Mouse (Mus musculus) G1E (cell line): Measurements from ENCODE around the gene Nell1. TPM values are rescaled to one million over a fixed set of nuclear protein-coding genes. Genes with fewer than 3 reads are reported as not detected.

Source experiments
- ATAC-seq: 2 replicates; pipeline ENCODE4 v1.8.0; 2016; ENCODE audit warnings: mild to moderate bottlenecking; ENCODE audit not compliant: insufficient number of reproducible peaks, poor library complexity, low FRiP score, severe bottlenecking; ENCODE audit errors: extremely low read depth
- DNase-seq: peaks from one replicate; pipeline ENCODE4 v3.0.0; 2012; ENCODE audit warnings: low spot score
- H3K27me3 ChIP-seq: 2 replicates; pipeline ENCODE4 v1.6.1; 2012; ENCODE audit warnings: mild to moderate bottlenecking, low read length, inconsistent platforms; ENCODE audit not compliant: insufficient read depth
- H3K36me3 ChIP-seq: replicated peaks from 2 replicates; pipeline ENCODE3; 2012; ENCODE audit warnings: mild to moderate bottlenecking, inconsistent platforms
- H3K4me1 ChIP-seq: 2 replicates; pipeline ENCODE4 v1.6.1; 2012; ENCODE audit warnings: low read depth, low read length, inconsistent platforms, mixed read lengths; ENCODE audit not compliant: insufficient read depth
- H3K4me3 ChIP-seq: 2 replicates; pipeline ENCODE4 v1.5.1; 2012; ENCODE audit warnings: low read depth, mild to moderate bottlenecking, inconsistent platforms, low read length, moderate library complexity, mixed read lengths
- H3K9me3 ChIP-seq: replicated peaks from 2 replicates; pipeline ENCODE4 v1.6.1; 2012; ENCODE audit warnings: inconsistent platforms
- CTCF ChIP-seq: IDR thresholded peaks from 2 replicates; pipeline ENCODE4 v1.5.1; 2012; ENCODE audit warnings: low read depth, low read length, inconsistent platforms, mixed read lengths
- GATA1 ChIP-seq: IDR thresholded peaks from 2 replicates; pipeline ENCODE4 v1.6.1; 2012; ENCODE audit warnings: borderline replicate concordance, low read length, inconsistent platforms, mixed read lengths
- GATA2 ChIP-seq: IDR thresholded peaks from 2 replicates; pipeline ENCODE4 v1.6.1; 2012; ENCODE audit warnings: low read depth, low read length, inconsistent platforms, borderline replicate concordance
- POLR2AphosphoS5 ChIP-seq: IDR thresholded peaks from 2 replicates; pipeline ENCODE4 v1.6.1; 2012; ENCODE audit warnings: low read depth, low read length, inconsistent platforms; ENCODE audit not compliant: insufficient replicate concordance
- TAL1 ChIP-seq: conservative IDR thresholded peaks from 2 replicates; pipeline ENCODE4 v1.6.1; 2012; ENCODE audit warnings: low read depth, low read length, inconsistent platforms, mixed read lengths
- polyA plus RNA-seq: library from polyadenylated mRNA; stranded (reverse); fragments of >175 nt; gene quantifications from 2 replicates; pipeline ENCODE4 v1.2.3, GENCODE M21; 2012
- total RNA-seq, 2 experiments: library from RNA; stranded (forward) in 1 of 2; stranded (reverse) in 1 of 2; fragments of 200-1000 nt in 1 of 2; fragments of >200 nt in 1 of 2; fragmentation: Nextera tagmentation in 1 of 2; gene quantifications; 2 replicates each; pipeline ENCODE4 v1.2.3; 2014 to 2017

Gene Nell1
- total and polyA plus RNA-seq, 3 experiments, result 0.05 TPM; not detected in 2

DNA sequence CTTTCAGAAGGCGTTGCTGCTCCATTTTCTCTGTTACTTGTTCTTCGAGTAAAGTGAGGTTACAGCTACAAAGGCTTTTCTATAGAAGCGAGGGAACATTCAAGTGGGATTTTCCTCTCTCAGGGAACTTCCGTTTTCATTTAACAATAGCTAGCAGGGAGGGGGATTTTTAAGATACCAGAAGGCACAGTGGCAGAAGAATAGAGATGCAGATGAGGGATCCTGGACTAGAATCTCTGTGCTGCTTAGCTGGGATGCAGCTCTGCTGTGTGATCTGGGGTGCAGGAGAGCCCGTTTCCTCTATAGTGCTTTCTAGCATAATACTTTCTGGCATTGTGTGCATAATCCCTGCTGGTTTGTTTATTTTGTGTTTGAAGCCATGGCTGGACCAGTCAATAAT is 568.7 kb downstream of the Nell1 start:
- H3K27me3 ChIP-seq, result no peaks in the 10 kb centered on the region
- H3K4me3 ChIP-seq, result no peak overlapping the region
- H3K9me3 ChIP-seq, result peaks cover 22% of the 10 kb centered on the region
- no peak for TF ChIP-seq CTCF
- no peak for TF ChIP-seq GATA1
- TF ChIP-seq POLR2AphosphoS5, result no peak
- no peak for TF ChIP-seq GATA2
- no peak for TF ChIP-seq TAL1
- DNase-seq (no peak), ATAC-seq (no peak)
- H3K36me3 ChIP-seq, result no peaks in the 10 kb centered on the region
- H3K4me1 ChIP-seq, result no peaks in the 10 kb centered on the region

DNA sequence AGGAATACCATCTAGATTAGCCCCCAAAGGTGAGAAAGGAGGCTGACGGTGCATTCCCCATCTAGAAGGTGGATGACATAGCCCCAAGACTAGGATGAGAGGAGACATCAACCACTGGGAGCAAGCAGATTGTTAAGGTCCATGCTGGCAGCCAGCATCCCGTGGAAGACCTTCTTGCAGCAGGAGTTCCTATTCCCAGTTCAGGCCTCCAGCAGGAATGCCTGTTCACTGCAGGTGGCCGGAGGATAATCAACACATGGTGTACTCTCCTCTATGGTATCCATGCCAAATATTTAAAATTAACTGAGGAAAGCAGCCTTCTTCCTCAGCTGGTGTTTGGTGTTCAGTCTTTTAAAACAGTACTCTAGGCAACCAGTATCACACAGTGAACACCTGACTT is 574.9 kb downstream of the Nell1 start:
- no peak for DNase-seq
- TF ChIP-seq TAL1 (no peak), GATA2 (no peak), POLR2AphosphoS5 (no peak), CTCF (no peak), GATA1 (no peak)
- H3K4me3 ChIP-seq, result no peak overlapping the region
- no peaks in the 10 kb centered on the region for H3K4me1 ChIP-seq
- no peaks in the 10 kb centered on the region for H3K36me3 ChIP-seq
- H3K27me3 ChIP-seq, result no peaks in the 10 kb centered on the region
- H3K9me3 ChIP-seq, result peaks cover 6% of the 10 kb centered on the region
- no peak for ATAC-seq

DNA sequence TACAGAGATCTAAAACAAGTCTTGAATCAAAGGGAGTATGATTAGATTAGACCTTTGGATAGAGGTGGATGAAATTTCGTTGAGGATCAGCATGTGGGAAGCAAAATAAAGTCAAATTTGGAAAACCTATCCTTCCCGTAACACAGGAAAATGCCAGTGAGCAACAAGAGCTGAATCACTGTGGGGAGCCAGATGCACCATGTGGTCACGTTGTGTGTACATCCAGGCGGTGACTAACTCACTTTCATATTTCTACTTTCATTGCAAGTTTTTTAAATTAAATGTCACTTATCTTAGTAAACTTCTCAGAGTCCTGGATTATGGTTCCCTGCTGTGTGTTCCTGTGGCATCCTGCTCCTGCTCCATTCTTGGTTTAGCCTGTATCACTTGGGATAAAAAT is 576.8 kb downstream of the Nell1 start:
- no peak overlapping the region for H3K4me3 ChIP-seq

DNA sequence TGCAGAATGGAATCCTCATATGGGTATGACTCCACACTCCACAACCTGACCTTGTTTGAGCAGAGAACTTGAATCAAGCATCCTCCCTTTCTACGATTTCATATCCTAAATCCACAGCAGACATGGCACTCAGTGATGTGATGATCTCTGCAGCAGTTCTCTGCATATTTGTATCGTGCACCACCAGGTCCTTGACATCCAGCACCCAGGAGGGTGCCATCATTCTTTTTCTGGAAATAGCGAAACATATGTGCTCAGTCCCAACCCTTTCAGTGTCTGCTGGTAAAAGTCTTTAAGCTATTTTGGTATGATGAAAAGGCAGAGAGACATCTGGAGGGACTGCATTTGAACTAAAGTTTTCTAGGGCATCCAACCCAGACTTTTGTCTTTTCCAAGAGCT is 588.0 kb downstream of the Nell1 start:
- DNase-seq (no peak), ATAC-seq (no peak)
- TF ChIP-seq POLR2AphosphoS5, result no peak
- TF ChIP-seq GATA2, result no peak
- no peak for TF ChIP-seq TAL1
- TF ChIP-seq CTCF, result no peak
- TF ChIP-seq GATA1, result no peak
- no peak overlapping the region for H3K4me3 ChIP-seq
- no peaks in the 10 kb centered on the region for H3K4me1 ChIP-seq
- H3K27me3 ChIP-seq, result no peaks in the 10 kb centered on the region
- no peaks in the 10 kb centered on the region for H3K36me3 ChIP-seq
- H3K9me3 ChIP-seq, result peaks cover 11% of the 10 kb centered on the region

More for the DNA sequence above, 576.8 kb downstream of the Nell1 start:
- TF ChIP-seq POLR2AphosphoS5, result no peak
- no peak for TF ChIP-seq GATA2
- no peak for TF ChIP-seq CTCF
- TF ChIP-seq TAL1, result no peak
- TF ChIP-seq GATA1, result no peak
- Histone ChIP-seq H3K27me3 (no peaks in the 10 kb centered on the region), H3K4me1 (no peaks in the 10 kb centered on the region), H3K9me3 (peaks cover 7% of the 10 kb centered on the region), H3K36me3 (no peaks in the 10 kb centered on the region)
- DNase-seq (no peak), ATAC-seq (no peak)

DNA sequence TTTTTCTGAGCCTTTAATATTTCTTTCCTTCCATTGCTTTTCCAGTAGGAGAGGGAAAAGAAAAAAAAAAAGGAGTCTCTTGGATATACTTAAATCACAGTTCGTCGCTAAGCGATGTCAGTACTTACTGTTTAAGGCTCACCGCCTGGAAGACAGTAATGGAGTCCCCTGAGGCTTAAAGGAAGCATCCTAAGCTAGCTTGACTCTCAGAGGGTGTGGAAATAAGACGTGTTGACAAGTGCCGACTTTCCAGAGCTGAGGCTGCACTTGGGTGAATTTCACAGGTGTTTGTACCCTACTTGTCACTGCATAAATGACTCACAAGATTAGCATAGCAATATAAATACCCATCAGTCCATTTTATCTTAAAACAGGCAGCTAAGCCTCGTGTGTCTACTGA is 599.2 kb downstream of the Nell1 start:
- peaks cover 4% of the 10 kb centered on the region; the same call in 1 of the 2 replicates for H3K9me3 ChIP-seq
- H3K36me3 ChIP-seq, result no peaks in the 10 kb centered on the region
- H3K27me3 ChIP-seq, result no peaks in the 10 kb centered on the region
- no peaks in the 10 kb centered on the region for H3K4me1 ChIP-seq
- H3K4me3 ChIP-seq, result no peak overlapping the region
- DNase-seq, result no peak
- no peak for ATAC-seq
- TF ChIP-seq POLR2AphosphoS5 (no peak), TAL1 (no peak), GATA2 (no peak), GATA1 (no peak), CTCF (no peak)

DNA sequence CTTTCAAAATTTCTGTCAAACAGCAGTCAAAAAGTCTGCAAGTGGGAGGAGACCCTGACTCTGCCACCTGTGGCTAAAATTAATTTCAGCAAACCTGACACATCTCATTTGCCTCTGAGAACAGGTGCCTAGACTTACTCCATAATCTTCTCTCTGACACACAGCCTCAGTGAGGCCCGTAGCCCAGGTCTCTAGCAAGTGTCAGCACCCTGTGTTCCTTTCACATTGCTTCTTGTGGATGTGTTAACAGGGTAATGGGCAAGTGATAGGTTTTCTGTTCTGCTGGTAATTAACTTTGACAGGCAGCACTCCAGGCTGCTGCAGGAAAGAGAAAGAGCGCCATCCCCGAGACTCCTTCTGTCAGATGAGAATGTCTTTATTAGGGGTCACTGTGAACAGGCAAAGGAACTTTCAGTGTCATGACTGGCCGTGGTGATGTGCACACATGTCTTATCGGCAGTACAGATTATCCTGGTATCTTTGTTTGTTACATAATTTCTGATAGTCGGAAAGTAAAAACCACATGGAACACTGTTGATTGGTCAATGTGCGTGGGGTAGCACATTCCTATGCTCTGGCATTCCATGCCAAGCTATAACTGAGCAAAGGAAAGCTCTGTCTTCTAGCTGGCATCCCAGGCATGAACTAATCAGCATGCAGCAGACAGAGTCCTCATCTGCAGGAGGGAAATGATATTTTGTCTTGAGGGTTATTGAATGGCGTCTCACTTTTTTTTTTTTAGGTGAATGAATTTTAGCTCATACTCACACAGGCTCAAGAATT is 614.2 kb downstream of the Nell1 start:
- Histone ChIP-seq H3K9me3 (peaks cover 8% of the 10 kb centered on the region), H3K4me3 (no peak overlapping the region), H3K4me1 (no peaks in the 10 kb centered on the region), H3K27me3 (no peaks in the 10 kb centered on the region), H3K36me3 (no peaks in the 10 kb centered on the region)
- ATAC-seq (no peak), DNase-seq (no peak)
- TF ChIP-seq CTCF, result no peak
- TF ChIP-seq TAL1, result no peak
- TF ChIP-seq GATA2, result no peak
- no peak for TF ChIP-seq GATA1
- TF ChIP-seq POLR2AphosphoS5, result no peak

DNA sequence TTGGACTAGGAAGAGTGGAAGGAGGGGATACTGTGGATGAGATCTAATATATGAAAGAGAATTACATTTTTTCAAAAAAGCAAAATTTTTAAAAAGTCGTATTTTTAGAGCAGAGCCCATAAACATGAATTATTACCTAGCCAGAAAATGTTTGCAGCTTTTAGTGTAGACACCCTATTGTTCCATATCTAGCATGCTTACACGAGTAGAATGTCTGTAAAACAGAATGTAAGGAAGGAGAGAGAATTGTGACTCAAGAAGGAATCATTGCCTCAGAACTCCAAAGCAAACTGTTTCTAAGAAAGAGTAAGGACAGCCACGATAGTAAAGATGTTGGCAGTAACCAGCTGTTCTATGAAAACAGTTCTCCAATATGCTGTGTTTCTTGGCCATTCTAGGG is 624.2 kb downstream of the Nell1 start, which contains the start of gene 4933405O20Rik:
4933405O20Rik (plus strand) TSS at position 301 of the 400 bp plus-strand sequence.
- no peaks in the 10 kb centered on the region for H3K27me3 ChIP-seq
- no peak within 1 kb of the TSS for H3K4me3 ChIP-seq
- ATAC-seq (no peak), DNase-seq (no peak)
- H3K4me1 ChIP-seq, result no peaks in the 10 kb centered on the region
- peaks cover 12% of the 10 kb centered on the region for H3K9me3 ChIP-seq
- TF ChIP-seq POLR2AphosphoS5 (no peak), GATA2 (no peak), GATA1 (no peak), TAL1 (no peak), CTCF (no peak)
- H3K36me3 ChIP-seq, result no peaks in the 10 kb centered on the region
